Mouse (Mus musculus) layer of hippocampus, postnatal 36 days (tissue): ENCODE results near the gene Intu. TPM values are rescaled to one million over a fixed set of nuclear protein-coding genes. Genes with fewer than 3 reads are reported as not detected.

ENCODE experiments used
- DNase-seq, 2 experiments: peaks; one replicate each; pipeline ENCODE4 v3.0.0; 2022
- total RNA-seq, 2 experiments: library from RNA; stranded (reverse); gene quantifications; 2 replicates each; pipeline ENCODE4 v1.2.3; 2021

Gene Intu
- total RNA-seq, 2 experiments from 2014 or later, result 5.7 to 6.9 TPM

- no peak for DNase-seq
Measured at GRCm38 (mm10) chr3:40685855-40686515, 154.9 kb downstream of the Intu start.

GRCm38 (mm10) chr3:40686836-40687235, 155.8 kb downstream of the Intu start:
- no peak for DNase-seq

GRCm38 (mm10) chr3:40687588-40687987, 156.5 kb downstream of the Intu start:
- DNase-seq, result no peak

- no peak for DNase-seq
Measured at GRCm38 (mm10) chr3:40691566-40691965, 160.5 kb downstream of the Intu start.

- no peak for DNase-seq
Measured at GRCm38 (mm10) chr3:40693435-40693834, 162.3 kb downstream of the Intu start.

- DNase-seq, result no peak
Measured at GRCm38 (mm10) chr3:40693960-40694359, 162.9 kb downstream of the Intu start.

- no peak for DNase-seq
Measured at GRCm38 (mm10) chr3:40694438-40694837, 163.4 kb downstream of the Intu start.

GRCm38 (mm10) chr3:40695162-40695561, 164.1 kb downstream of the Intu start:
- no peak for DNase-seq

GRCm38 (mm10) chr3:40698834-40699233, 167.7 kb downstream of the Intu start:
- DNase-seq, result no peak

GRCm38 (mm10) chr3:40704816-40705430, 173.8 kb downstream of the Intu start:
- no peak for DNase-seq

- DNase-seq, result no peak
Measured at GRCm38 (mm10) chr3:40708655-40709054, 177.6 kb downstream of the Intu start, which contains the start of gene Slc25a31. Slc25a31 (plus strand) TSS chr3:40708855.

GRCm38 (mm10) chr3:40716056-40716455, 185.0 kb downstream of the Intu start:
- no peak for DNase-seq

- no peak for DNase-seq
Measured at GRCm38 (mm10) chr3:40719022-40719421, 187.9 kb downstream of the Intu start.

- no peak for DNase-seq
Measured at GRCm38 (mm10) chr3:40738381-40738912, 207.4 kb downstream of the Intu start.

GRCm38 (mm10) chr3:40744024-40744835, 213.1 kb downstream of the Intu start, which contains the start of gene Hspa4l:
Hspa4l (plus strand) TSS chr3:40744495.
- no peak for DNase-seq

GRCm38 (mm10) chr3:40744836-40745660, 214.0 kb downstream of the Intu start:
- peak; percentile 94 to 95 for DNase-seq

- DNase-seq, result no peak
Measured at GRCm38 (mm10) chr3:40745661-40746547, 214.8 kb downstream of the Intu start.
